Mouse (Mus musculus): ENCODE measurements at regions not wholly inside any gene's neighbourhood (a gene's known extent, or its start where the extent isn't known, plus 50 kb on each side); places are given as distances from the start of the nearest gene placed in this dataset.

- Histone ChIP-seq H3K4me1 (ENCODE audit: control insufficient read depth in 1 of 2, insufficient read depth in 2 of 2) (peaks cover 8 to 17% of the 10 kb centered on the region in 2 experiments), H3K36me3 (replicated peaks in 1 of 2; ENCODE audit: control insufficient read depth in 1 of 2, insufficient read depth in 1 of 2, low read length in 1 of 2) (peaks cover 17 to 90% of the 10 kb centered on the region in 2 experiments), H3K9me3 (replicated peaks; ENCODE audit: low read length) (peaks cover 20% of the 10 kb centered on the region), H3K79me2 (replicated peaks; ENCODE audit: control insufficient read depth, extremely low read depth, insufficient read depth, poor library complexity, severe bottlenecking) (no peaks in the 10 kb centered on the region; the same call in 1 of the 2 replicates), H3K4me3 (replicated peaks in 1 of 3; ENCODE audit: low read depth in 2 of 3, low read length in 2 of 3, poor library complexity in 1 of 3) (no peak overlapping the region), H3K9ac (ENCODE audit: insufficient read depth, low read depth) (no peak overlapping the region), H3K4me2 (ENCODE audit: insufficient read depth, low read depth, poor library complexity, severe bottlenecking) (0 out of 2 replicates have a peak overlapping the region, but pooled peaks have one; percentile 10), H3K27me3 (replicated peaks) (no peaks in the 10 kb centered on the region), H3K27ac (ENCODE audit: insufficient read depth, low read depth) (no peak overlapping the region)
- in situ Hi-C loops (cut with MboI; ENCODE audit: low pct_ligation_motif_present, low pct_unique_long_range_greater_than_20kb, low sequenced_read_pairs) (no loop called here), dilution Hi-C loops (cut with MboI; ENCODE audit: extremely low pct_ligation_motif_present, extremely low pct_unique_long_range_greater_than_20kb, low sequenced_read_pairs) (no loop called here)
- DNase-seq (ENCODE audit: extremely low read depth): no peak
- TF ChIP-seq KAT2A (IDR thresholded peaks at IDR 0.05; ENCODE audit: insufficient replicate concordance, low read length) (no peak), USF1 (IDR thresholded peaks at IDR 0.05; ENCODE audit: low read depth, low read length) (no peak), CTCF (conservative IDR thresholded peaks at IDR 0.05 in 1 of 2, IDR thresholded peaks at IDR 0.05 in 1 of 2; ENCODE audit: low read depth in 2 of 2, low read length in 2 of 2) (no peak), RCOR1 (conservative IDR thresholded peaks at IDR 0.05; ENCODE audit: low read depth, low read length) (no peak), ELF1 (IDR thresholded peaks at IDR 0.05; ENCODE audit: low read depth, low read length) (no peak), ZNF384 (IDR thresholded peaks at IDR 0.05; ENCODE audit: low read depth, low read length) (no peak), NRF1 (IDR thresholded peaks at IDR 0.05; ENCODE audit: low read depth, low read length) (no peak), TCF12 (IDR thresholded peaks at IDR 0.05; ENCODE audit: low read depth, low read length) (no peak), UBTF (IDR thresholded peaks at IDR 0.05; ENCODE audit: low read depth, low read length) (no peak), NELFE (IDR thresholded peaks at IDR 0.05; ENCODE audit: low read depth, low read length) (no peak), ZKSCAN1 (IDR thresholded peaks at IDR 0.05; ENCODE audit: borderline replicate concordance, low read depth, low read length) (no peak), ETS1 (conservative IDR thresholded peaks at IDR 0.05; ENCODE audit: low read depth, low read length) (no peak), HCFC1 (IDR thresholded peaks at IDR 0.05; ENCODE audit: low read depth, low read length) (no peak), GABPA (IDR thresholded peaks at IDR 0.05; ENCODE audit: insufficient replicate concordance, low read depth, low read length) (no peak), MEF2A (IDR thresholded peaks at IDR 0.05; ENCODE audit: borderline replicate concordance, low read depth, low read length) (no peak), MAZ (IDR thresholded peaks at IDR 0.05; ENCODE audit: low read depth, low read length) (no peak), POLR2AphosphoS2 (IDR thresholded peaks at IDR 0.05; ENCODE audit: low read depth, low read length) (no peak), CHD2 (IDR thresholded peaks at IDR 0.05; ENCODE audit: low read length) (no peak), IRF4 (IDR thresholded peaks at IDR 0.05; ENCODE audit: low read depth, low read length) (no peak), ZMIZ1 (IDR thresholded peaks at IDR 0.05; ENCODE audit: low read depth, low read length) (no peak)
These were observed 174.2 kb upstream of the Nfe2l3 start for GRCm38 (mm10) chr6:51258304-51258703.

DNA sequence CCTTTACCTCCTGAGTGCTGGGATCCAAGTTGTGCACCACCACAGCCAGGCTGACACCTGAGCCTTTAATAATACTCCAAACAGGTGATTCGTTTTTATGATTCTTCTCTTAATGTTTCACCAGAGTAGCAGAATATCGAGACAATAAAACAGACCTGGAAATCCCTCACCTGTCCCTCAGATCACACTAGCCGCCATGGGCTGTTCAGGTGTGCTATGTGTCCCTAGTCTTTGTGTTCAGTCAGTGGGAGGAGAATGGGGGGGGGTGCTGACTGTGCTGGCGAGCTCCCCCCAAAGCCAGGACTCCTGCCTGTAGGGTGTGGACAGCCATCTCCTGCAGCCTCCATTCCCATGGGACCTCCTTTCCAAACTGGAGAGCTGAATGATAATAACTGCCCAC, 168.9 kb upstream of the Nfe2l3 start:
- H3K79me2 ChIP-seq (replicated peaks; ENCODE audit: control insufficient read depth, extremely low read depth, insufficient read depth, poor library complexity, severe bottlenecking): peaks cover 2% of the 10 kb centered on the region; the same call in 1 of the 2 replicates
- peaks cover 9 to 77% of the 10 kb centered on the region in 2 experiments for H3K36me3 ChIP-seq (replicated peaks in 1 of 2; ENCODE audit: control insufficient read depth in 1 of 2, insufficient read depth in 1 of 2, low read length in 1 of 2)
- no peak for TF ChIP-seq SIN3A (IDR thresholded peaks at IDR 0.05; ENCODE audit: low read length)
- TF ChIP-seq ELF1 (IDR thresholded peaks at IDR 0.05; ENCODE audit: low read depth, low read length): no peak
- TF ChIP-seq IRF4 (IDR thresholded peaks at IDR 0.05; ENCODE audit: low read depth, low read length): no peak
- TF ChIP-seq RCOR1 (conservative IDR thresholded peaks at IDR 0.05; ENCODE audit: low read depth, low read length): no peak
- no peak for TF ChIP-seq HCFC1 (IDR thresholded peaks at IDR 0.05; ENCODE audit: low read depth, low read length)
- TF ChIP-seq MAFK (IDR thresholded peaks at IDR 0.05; ENCODE audit: insufficient replicate concordance, low read length): no peak
- TF ChIP-seq ZNF384 (IDR thresholded peaks at IDR 0.05; ENCODE audit: low read depth, low read length): no peak
- no peak for TF ChIP-seq TBP (conservative IDR thresholded peaks at IDR 0.05; ENCODE audit: low read depth, low read length)
- TF ChIP-seq POLR2AphosphoS2 (IDR thresholded peaks at IDR 0.05; ENCODE audit: low read depth, low read length): no peak
- no peak for TF ChIP-seq MEF2A (IDR thresholded peaks at IDR 0.05; ENCODE audit: borderline replicate concordance, low read depth, low read length)
- H3K27ac ChIP-seq (ENCODE audit: insufficient read depth, low read depth): no peak overlapping the region
- no peak overlapping the region for H3K4me2 ChIP-seq (ENCODE audit: insufficient read depth, low read depth, poor library complexity, severe bottlenecking)
- no peaks in the 10 kb centered on the region for H3K27me3 ChIP-seq (replicated peaks)
- peaks cover 25% of the 10 kb centered on the region for H3K9me3 ChIP-seq (replicated peaks; ENCODE audit: low read length)
- dilution Hi-C loops (cut with MboI; ENCODE audit: extremely low pct_ligation_motif_present, extremely low pct_unique_long_range_greater_than_20kb, low sequenced_read_pairs) (no loop called here), in situ Hi-C loops (cut with MboI; ENCODE audit: low pct_ligation_motif_present, low pct_unique_long_range_greater_than_20kb, low sequenced_read_pairs) (no loop called here)
- DNase-seq (ENCODE audit: extremely low read depth): no peak
- H3K4me3 ChIP-seq (replicated peaks in 1 of 3; ENCODE audit: low read depth in 2 of 3, low read length in 2 of 3, poor library complexity in 1 of 3): no peak overlapping the region
- peaks cover 9 to 23% of the 10 kb centered on the region in 2 experiments for H3K4me1 ChIP-seq (ENCODE audit: control insufficient read depth in 1 of 2, insufficient read depth in 2 of 2)
- H3K9ac ChIP-seq (ENCODE audit: insufficient read depth, low read depth): no peak overlapping the region
